Mouse (Mus musculus) spleen, adult 12 weeks (tissue): ENCODE data around the gene Tmem63c.

Experiments
- DNase-seq: peaks from one replicate; pipeline ENCODE4 v3.0.0; 2022; ENCODE audit warnings: low spot score

Gene Tmem63c

DNA sequence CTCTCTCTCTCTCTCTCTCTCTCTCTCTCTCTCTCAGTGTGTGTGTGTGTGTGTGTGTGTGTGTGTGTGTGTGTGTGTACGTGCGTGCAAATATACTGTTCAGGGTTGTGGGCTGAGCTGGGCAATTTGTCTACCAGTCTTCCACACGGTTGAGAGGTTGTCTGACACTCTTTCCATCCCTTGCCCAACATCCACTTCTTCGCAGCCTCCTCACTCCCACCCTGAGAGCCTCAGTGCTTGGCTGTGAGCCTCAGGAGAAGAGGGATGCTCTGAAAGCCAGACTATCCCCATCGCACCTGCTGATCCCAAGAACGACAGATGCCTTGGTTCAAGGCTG, 20.3 kb upstream of the Tmem63c start:
- DNase-seq = no peak

DNA sequence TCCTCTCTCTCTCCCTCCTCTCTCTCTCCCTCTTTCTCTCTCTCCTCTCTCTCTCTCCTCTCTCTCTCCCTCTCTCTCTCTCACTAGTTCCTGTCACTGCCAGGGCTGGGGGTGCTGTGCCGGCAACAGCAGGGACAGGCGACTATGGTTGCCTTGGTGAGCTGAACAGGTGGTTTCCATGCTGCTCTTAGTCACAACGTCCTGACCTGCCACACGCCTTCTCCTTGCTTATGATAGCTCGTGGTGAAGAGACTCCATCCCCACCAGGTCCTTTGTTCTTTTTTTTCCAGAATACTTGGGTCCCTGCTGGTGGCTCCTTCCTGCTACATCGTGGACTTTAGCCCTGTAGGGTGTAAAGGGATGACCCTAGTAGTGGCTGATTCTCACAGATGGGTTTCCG, 18.9 kb upstream of the Tmem63c start:
- DNase-seq = no peak

GRCm38 (mm10) chr12:87002815-87003214, 18.3 kb upstream of the Tmem63c start:
- DNase-seq = no peak

GRCm38 (mm10) chr12:87003606-87004005, 17.5 kb upstream of the Tmem63c start:
- no peak for DNase-seq

- no peak for DNase-seq
Observed at GRCm38 (mm10) chr12:87004596-87004995, 16.5 kb upstream of the Tmem63c start.

GRCm38 (mm10) chr12:87017041-87017440, 4.1 kb upstream of the Tmem63c start:
- peak; percentile 31 for DNase-seq

GRCm38 (mm10) chr12:87018756-87019155, 2.4 kb upstream of the Tmem63c start:
- DNase-seq = no peak

DNA sequence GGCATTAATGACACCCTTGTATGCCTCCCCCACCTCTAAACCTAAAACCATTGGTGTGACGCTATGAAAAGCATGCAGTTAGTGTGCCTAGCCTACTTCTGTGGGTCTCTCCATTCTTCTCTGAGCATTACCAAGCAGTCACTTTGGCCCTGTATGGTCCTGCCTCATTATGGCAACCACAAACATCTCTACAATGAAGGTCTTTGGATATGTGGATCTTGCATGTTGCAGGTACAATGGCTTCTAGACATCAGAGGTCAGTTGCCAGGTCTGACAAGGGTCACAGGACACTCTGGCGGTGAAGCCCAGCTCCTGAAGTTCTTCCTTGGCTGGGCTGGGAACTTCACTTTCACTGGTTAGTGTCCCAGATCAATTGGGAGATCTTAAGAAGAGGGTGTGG, 866 bp downstream of the Tmem63c start:
- DNase-seq = no peak

DNA sequence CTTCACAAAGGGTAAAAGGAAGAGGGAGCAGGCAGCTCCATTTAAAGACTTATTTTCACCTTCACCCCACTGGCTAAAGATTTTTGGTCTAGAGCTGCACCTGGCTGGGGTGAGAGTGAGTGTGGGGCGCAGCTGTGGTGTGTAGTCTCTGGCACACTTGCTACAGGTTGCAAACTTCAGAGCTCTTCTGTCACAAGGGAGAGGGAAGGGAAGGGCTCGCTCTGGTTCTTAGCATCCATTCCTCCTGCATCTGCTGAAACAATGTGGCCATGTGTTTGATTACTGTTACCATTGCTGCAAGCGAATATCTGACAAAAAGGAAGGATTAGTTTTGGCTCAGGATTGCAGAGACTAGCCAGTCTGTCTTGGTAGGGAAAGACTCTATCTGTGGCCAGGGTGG, 2.3 kb downstream of the Tmem63c start:
- DNase-seq = no peak

- DNase-seq = no peak
Observed at GRCm38 (mm10) chr12:87026109-87026870, 5.2 kb downstream of the Tmem63c start.

GRCm38 (mm10) chr12:87026871-87027240, 5.7 kb downstream of the Tmem63c start:
- DNase-seq = no peak

- DNase-seq = no peak
Observed at GRCm38 (mm10) chr12:87027391-87027790, 6.3 kb downstream of the Tmem63c start.

DNA sequence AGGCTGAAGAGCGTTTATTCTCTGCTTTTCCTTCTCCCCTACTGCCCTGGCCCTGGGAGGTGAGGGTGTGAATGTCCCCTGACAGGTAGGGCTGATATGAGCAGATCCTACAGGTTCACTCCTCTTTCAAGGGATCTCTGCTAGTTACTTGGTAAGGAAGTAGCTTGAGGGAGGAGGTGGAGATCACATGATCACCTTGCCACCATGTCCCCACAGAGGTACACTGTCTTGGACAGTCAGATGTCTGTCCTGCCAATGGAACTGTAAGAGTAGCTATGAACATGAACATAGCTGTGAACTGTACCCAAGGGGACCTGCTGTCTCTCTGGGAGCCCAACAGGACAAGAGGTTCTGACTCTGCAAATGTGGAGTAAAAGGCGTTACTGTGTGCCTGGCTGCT, 6.9 kb downstream of the Tmem63c start:
- no peak for DNase-seq

- DNase-seq = no peak
Observed at GRCm38 (mm10) chr12:87029251-87029976, 8.3 kb downstream of the Tmem63c start.

DNA sequence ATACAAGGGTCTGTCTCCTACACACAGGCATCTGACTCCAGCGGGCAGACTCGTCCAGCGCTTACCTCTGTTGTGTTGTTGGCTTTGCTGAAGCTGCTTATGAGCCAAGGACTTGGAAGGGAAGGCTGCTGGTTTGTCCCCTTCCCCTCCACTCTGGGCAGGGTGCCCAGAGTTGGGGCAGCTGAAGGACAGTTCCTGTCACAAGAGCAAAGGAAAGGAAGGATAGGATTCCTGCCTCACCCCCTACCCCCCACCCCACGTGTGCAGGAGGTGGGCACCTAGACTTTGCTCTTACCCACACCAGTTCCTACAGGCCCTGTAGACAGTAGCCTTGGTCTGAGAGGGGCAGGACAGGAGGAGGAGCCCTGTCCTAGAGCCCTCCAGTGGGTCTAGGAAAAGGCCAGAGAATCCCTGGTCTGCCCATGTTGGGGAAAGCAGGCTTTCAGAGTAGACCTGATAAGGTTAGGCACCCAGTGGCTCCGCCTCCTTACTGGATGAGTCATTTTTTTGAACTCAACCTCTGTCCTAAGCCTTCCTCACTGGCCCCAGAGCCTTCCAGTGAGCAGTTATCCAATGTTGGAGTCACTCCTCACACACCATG, 10.1 kb downstream of the Tmem63c start:
- no peak for DNase-seq

- no peak for DNase-seq
Observed at GRCm38 (mm10) chr12:87036631-87037030, 15.5 kb downstream of the Tmem63c start.

DNA sequence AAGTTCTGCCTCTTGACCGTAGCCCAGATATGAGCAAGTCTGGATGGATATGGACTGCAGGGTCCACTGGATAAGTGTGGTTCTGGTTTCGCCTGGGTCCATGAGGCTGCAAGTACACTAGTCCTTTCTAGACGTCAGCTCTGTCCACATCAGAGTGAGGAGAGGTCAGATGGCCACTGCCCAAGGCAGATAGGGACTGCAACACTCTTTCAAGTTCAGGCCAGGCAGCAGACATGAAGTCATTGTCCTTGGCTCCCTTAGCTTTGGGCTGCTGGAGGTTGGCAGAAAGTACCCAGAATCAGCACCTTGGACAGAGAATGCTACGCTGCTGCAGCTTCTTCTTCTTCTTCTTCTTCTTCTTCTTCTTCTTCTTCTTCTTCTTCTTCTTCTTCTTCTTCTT, 19.0 kb downstream of the Tmem63c start:
- no peak for DNase-seq

DNA sequence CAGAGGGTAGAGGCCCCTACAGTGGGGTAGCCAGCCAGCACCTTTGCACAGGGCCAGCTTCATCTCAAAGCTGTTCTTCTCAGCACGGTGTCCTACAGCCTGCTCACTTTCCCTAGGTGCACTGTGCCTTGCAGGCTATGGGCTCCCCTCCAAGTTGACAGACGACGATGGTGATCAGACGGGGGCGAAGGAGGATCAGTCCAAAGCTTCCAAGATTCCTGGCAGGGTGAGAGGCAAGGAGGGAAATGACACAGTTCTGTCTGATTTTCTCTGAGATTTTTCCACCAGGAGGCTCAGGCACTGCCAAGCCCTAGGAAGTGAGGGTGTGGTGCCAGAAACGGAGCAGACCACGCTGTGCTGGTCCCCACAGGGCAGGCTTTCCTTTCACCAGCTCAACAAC, 19.7 kb downstream of the Tmem63c start:
- no peak for DNase-seq

DNA sequence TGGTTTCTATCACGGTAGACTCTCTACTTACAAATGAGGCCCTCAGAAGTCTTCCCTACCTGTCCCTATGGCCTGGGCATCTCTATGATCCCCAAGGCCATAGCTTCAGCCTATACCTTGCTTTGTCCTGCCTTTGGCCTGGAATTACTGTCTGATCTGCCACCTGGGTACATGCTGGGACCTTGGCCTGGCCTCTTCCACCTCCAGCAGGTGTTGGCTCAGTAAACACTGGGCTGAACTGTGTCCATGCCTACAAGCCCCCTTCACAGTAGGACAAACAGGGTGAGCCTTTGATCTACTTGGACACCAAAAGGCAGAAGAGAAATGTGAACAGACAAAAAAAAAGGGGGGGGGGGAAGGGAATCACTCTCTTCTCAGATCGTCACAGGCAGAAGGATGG, 21.3 kb downstream of the Tmem63c start:
- DNase-seq = no peak

- no peak for DNase-seq
Observed at GRCm38 (mm10) chr12:87043221-87043620, 22.1 kb downstream of the Tmem63c start.

DNA sequence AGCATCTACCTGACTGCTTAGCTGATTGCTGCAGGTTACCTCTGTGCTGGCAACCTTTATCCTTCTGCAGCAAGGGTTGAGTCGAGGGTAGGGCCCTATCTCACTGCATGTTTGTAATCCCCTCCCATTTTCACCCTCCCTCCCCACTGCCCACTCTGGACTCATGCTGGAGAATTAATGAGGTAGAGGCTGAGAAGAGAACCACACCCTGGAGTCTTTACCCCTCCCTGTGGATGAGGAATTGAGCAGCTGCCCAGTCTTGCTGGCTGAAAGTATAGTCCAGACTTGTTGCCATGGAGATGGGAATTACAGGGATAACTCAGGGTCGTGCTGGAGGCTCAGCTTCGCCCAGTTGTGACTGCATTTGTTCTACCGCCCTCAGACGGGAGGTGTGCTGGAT, 23.6 kb downstream of the Tmem63c start:
- no peak for DNase-seq

DNA sequence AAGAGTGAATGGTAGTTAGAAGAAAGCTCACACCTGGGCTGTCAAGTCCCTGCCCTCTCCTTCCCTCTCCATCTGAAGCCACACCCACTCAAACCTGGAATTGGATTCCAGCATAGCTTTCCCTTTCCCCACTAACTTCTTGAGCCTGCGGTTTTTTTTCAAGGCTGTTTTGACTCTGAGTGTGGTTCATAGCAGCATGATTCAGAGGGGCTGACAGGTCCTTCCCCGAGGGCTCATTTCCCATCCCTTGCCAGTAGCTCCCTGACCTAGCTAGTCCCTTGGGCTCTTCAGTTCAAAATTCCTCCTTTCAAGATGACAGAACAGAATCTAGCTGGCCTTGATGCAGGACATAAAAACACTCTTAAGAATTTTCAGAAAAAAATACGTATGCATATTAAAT, 26.4 kb downstream of the Tmem63c start:
- DNase-seq = no peak

- peak; percentile 57 for DNase-seq
Observed at GRCm38 (mm10) chr12:87052661-87053321, 31.7 kb downstream of the Tmem63c start.
